Mouse (Mus musculus): ENCODE data around the gene Tpd52l1. TPM values are rescaled to one million over a fixed set of nuclear protein-coding genes. Genes with fewer than 3 reads are reported as not detected.
"Not testable (repeated sequence)": the region's sequence is repeated elsewhere in the genome, so short reads cannot be mapped to it uniquely, and the experiment has no call there.

The Tpd52l1 gene
- polyA plus RNA-seq, 1 experiment from 2014 or later, result 31.9 TPM

DNA sequence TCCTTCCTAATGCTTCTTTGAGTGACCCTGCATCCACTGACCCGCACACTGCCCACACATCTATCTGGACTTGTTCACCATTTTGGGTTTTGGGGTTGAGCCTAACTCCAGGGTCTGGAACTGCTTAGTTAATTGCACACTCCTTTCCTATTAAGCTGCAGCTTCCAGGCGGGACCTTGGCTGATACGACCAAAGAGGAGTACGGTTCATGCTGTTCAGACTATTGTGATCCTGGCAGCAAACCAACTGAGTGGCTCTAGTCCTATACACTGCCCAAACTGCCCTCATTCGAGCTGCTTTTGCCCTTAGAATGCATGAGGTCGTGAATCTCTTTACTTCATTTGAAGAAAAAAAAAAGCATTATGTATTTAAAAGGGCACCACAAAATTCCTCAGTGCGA is 1.6 kb downstream of the Tpd52l1 start:
- Histone ChIP-seq H3K9me3 (ENCODE audit: control insufficient read depth, low read length) (no peaks in the 10 kb centered on the region), H3K9ac (ENCODE audit: low read length) (no peak overlapping the region), H3K4me2 (ENCODE audit: low read depth) (no peak overlapping the region), H3K27me3 (ENCODE audit: control insufficient read depth, insufficient read depth, low read length) (no peaks in the 10 kb centered on the region), H3K4me1 (ENCODE audit: control insufficient read depth, insufficient read depth, low read length) (no peaks in the 10 kb centered on the region), H3K27ac (ENCODE audit: low read depth, low read length) (no peak overlapping the region), H3K36me3 (ENCODE audit: control insufficient read depth, insufficient read depth, low read length) (no peaks in the 10 kb centered on the region; the same call in 1 of the 2 replicates), H3K4me3 (ENCODE audit: low read depth, low read length) (no peak overlapping the region)
- DNase-seq (ENCODE audit: low spot score) (no peak), ATAC-seq (ENCODE audit: insufficient read depth, low FRiP score, low TSS enrichment) (no peak)
- WGBS, result 70% methylated on average over 7 of the region's 7 CpGs

DNA sequence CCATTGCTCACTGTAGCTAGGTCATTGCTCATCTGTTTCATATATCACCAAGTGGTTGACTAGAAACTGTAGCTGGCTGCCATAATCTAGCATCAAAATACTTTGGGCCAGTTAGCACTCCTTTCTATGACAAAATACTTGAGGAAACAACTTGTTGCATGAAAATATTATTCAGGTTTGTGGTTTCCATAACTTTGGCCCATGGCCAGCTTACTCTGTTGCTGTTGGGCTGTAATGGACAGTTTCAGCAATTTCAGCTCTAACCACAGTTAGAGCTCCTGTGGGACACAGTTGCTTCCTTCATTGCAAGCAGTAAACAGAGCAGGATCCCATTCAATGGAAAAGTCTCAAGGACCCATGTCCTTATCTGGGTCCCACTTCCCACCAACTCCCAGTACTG is 4.3 kb downstream of the Tpd52l1 start:
- ATAC-seq (ENCODE audit: insufficient read depth, low FRiP score, low TSS enrichment) (no peak), DNase-seq (ENCODE audit: low spot score) (no peak)
- H3K4me1 ChIP-seq (ENCODE audit: control insufficient read depth, insufficient read depth, low read length), result no peaks in the 10 kb centered on the region
- H3K36me3 ChIP-seq (ENCODE audit: control insufficient read depth, insufficient read depth, low read length), result no peaks in the 10 kb centered on the region; the same call in 1 of the 2 replicates
- no peak overlapping the region for H3K4me2 ChIP-seq (ENCODE audit: low read depth)
- H3K9me3 ChIP-seq (ENCODE audit: control insufficient read depth, low read length), result no peaks in the 10 kb centered on the region
- no peak overlapping the region for H3K4me3 ChIP-seq (ENCODE audit: low read depth, low read length)
- no peaks in the 10 kb centered on the region for H3K27me3 ChIP-seq (ENCODE audit: control insufficient read depth, insufficient read depth, low read length)
- H3K9ac ChIP-seq (ENCODE audit: low read length), result no peak overlapping the region
- no peak overlapping the region for H3K27ac ChIP-seq (ENCODE audit: low read depth, low read length)

DNA sequence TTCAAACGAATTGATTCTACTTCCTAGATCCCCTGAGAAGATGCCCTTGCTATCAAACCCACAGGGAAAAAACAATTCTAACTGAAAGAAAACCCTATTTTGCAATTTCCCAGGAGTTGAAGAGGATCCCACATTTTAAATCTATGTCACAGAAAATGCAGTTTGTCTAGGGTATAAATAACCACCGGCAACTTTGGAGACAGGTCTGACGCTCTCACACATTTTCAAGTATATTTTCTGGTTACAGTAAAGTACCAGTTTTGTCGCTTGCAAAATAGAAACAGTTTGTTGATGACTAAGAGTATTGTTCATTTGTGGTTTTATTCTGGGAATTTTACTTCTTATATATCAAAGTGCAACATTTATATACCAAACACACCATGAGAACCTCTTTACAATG is 9.7 kb downstream of the Tpd52l1 start:
- no peak for DNase-seq (ENCODE audit: low spot score)
- H3K9me3 ChIP-seq (ENCODE audit: control insufficient read depth, low read length), result no peaks in the 10 kb centered on the region
- H3K4me2 ChIP-seq (ENCODE audit: low read depth), result no peak overlapping the region
- ATAC-seq (ENCODE audit: insufficient read depth, low FRiP score, low TSS enrichment), result no peak
- no peaks in the 10 kb centered on the region for H3K4me1 ChIP-seq (ENCODE audit: control insufficient read depth, insufficient read depth, low read length)
- H3K4me3 ChIP-seq (ENCODE audit: low read depth, low read length), result no peak overlapping the region
- H3K27ac ChIP-seq (ENCODE audit: low read depth, low read length), result no peak overlapping the region
- no peaks in the 10 kb centered on the region for H3K27me3 ChIP-seq (ENCODE audit: control insufficient read depth, insufficient read depth, low read length)
- H3K9ac ChIP-seq (ENCODE audit: low read length), result no peak overlapping the region
- no peaks in the 10 kb centered on the region for H3K36me3 ChIP-seq (ENCODE audit: control insufficient read depth, insufficient read depth, low read length)
- WGBS, result 75% methylated on average over 4 of the region's 4 CpGs

DNA sequence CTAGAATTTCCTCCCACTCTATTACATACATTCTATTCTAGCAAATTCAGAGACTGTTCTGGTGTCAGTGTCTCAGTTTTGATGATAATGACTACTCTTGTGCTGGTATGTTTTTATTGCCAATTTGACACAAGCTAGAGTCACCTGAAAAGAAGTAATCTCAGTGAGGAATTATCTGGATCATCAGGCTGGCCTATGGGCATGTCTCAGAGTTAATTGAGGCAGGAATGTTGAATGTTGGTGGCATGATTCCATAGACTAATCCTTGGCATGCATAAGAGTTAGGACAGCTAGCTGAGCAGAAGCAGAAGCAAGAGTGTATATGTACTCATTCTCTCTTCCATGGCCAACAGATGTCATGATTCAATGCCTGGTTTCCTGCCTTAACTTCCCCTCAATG is 27.8 kb downstream of the Tpd52l1 start:
- Histone ChIP-seq H3K27ac (ENCODE audit: low read depth, low read length) (no peak overlapping the region), H3K27me3 (ENCODE audit: control insufficient read depth, insufficient read depth, low read length) (no peaks in the 10 kb centered on the region), H3K9me3 (ENCODE audit: control insufficient read depth, low read length) (no peaks in the 10 kb centered on the region), H3K4me2 (ENCODE audit: low read depth) (no peak overlapping the region), H3K36me3 (ENCODE audit: control insufficient read depth, insufficient read depth, low read length) (no peaks in the 10 kb centered on the region), H3K4me1 (ENCODE audit: control insufficient read depth, insufficient read depth, low read length) (no peaks in the 10 kb centered on the region), H3K9ac (ENCODE audit: low read length) (no peak overlapping the region), H3K4me3 (ENCODE audit: low read depth, low read length) (no peak overlapping the region)
- ATAC-seq (ENCODE audit: insufficient read depth, low FRiP score, low TSS enrichment), result no peak
- no peak for DNase-seq (ENCODE audit: low spot score)

DNA sequence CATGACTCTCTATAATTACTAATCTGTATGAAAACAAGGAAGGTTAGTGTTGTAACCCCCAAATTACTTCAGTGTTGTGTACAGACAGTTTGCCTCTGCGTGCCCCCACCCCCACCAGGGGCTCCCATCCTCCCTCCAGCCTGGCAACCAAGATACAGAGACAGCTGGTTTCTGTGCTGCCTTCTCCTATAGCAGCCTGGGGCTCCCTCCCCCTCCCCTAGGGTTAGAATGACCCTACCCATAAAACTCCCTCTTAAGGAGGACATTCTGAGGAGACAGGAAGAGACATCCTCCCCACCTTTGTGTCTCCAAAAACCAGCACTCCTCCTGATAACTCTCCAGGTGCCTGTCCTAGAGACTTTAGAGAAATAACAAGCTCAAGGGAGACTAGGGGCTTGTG is 52.8 kb downstream of the Tpd52l1 start:
- Histone ChIP-seq H3K4me1 (ENCODE audit: control insufficient read depth, insufficient read depth, low read length) (no peaks in the 10 kb centered on the region), H3K4me3 (ENCODE audit: low read depth, low read length) (no peak overlapping the region), H3K27ac (ENCODE audit: low read depth, low read length) (no peak overlapping the region), H3K27me3 (ENCODE audit: control insufficient read depth, insufficient read depth, low read length) (no peaks in the 10 kb centered on the region), H3K9me3 (ENCODE audit: control insufficient read depth, low read length) (no peaks in the 10 kb centered on the region), H3K9ac (ENCODE audit: low read length) (no peak overlapping the region), H3K36me3 (ENCODE audit: control insufficient read depth, insufficient read depth, low read length) (no peaks in the 10 kb centered on the region), H3K4me2 (ENCODE audit: low read depth) (no peak overlapping the region)
- no peak for ATAC-seq (ENCODE audit: insufficient read depth, low FRiP score, low TSS enrichment)
- 22% methylated on average over 1 of the region's 1 CpGs for WGBS
- DNase-seq (ENCODE audit: low spot score), result no peak

DNA sequence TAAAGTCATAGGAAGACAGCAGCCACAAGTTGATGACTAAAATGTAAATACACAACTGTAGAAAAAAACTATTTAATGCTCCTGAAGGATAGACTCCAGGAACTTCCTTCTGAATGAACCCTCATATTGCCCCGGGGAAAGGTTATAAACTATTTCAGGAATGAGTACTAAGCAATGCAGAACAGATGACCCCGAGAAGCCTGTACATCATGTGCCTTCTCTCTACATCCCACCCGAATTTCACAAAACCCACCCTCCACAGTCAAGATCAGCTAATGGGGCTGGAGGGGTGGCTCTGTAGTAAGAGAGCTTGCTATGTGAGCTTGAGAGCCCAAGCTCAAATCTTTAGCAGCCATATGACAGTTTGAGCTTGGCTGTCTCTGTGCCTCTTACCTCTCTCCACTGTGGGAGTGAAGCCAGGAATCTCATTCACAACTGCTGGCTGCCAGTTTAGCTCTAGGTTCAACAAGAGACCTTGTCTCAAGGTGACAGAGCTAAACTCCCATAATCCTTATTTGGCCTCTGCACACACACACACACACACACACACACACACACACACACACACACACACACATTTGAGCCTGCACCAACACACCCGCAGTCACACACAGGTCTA is 54.9 kb downstream of the Tpd52l1 start:
- Histone ChIP-seq H3K4me1 (ENCODE audit: control insufficient read depth, insufficient read depth, low read length) (no peaks in the 10 kb centered on the region), H3K27ac (ENCODE audit: low read depth, low read length) (no peak overlapping the region), H3K36me3 (ENCODE audit: control insufficient read depth, insufficient read depth, low read length) (no peaks in the 10 kb centered on the region), H3K27me3 (ENCODE audit: control insufficient read depth, insufficient read depth, low read length) (no peaks in the 10 kb centered on the region), H3K4me3 (ENCODE audit: low read depth, low read length) (no peak overlapping the region), H3K4me2 (ENCODE audit: low read depth) (no peak overlapping the region), H3K9me3 (ENCODE audit: control insufficient read depth, low read length) (no peaks in the 10 kb centered on the region), H3K9ac (ENCODE audit: low read length) (no peak overlapping the region)
- no peak for ATAC-seq (ENCODE audit: insufficient read depth, low FRiP score, low TSS enrichment)
- DNase-seq (ENCODE audit: low spot score), result no peak
- 76% methylated on average over 4 of the region's 4 CpGs for WGBS

DNA sequence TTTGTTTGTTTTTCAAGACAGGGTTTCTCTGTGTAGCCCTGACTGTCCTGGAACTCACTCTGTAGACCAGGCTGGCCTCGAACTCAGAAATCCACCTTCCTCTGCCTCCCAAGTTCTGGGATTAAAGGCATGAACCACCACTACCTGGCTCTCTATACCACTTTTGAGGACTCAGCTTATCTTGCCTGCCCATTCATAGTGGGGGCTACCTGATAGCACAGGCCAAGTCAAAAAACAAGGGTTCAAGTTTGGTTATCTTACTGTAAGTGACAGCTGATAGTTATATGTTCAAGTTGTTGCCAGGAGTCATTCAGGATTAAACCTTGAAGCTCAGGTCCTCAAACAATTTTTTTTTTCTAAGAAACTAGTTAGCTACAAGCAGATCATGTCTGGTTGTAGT is 57.2 kb downstream of the Tpd52l1 start:
- H3K27ac ChIP-seq (ENCODE audit: low read depth, low read length); H3K4me3 ChIP-seq (ENCODE audit: low read depth, low read length); H3K36me3 ChIP-seq (ENCODE audit: control insufficient read depth, insufficient read depth, low read length); H3K4me1 ChIP-seq (ENCODE audit: control insufficient read depth, insufficient read depth, low read length); H3K4me2 ChIP-seq (ENCODE audit: low read depth); DNase-seq (ENCODE audit: low spot score); H3K27me3 ChIP-seq (ENCODE audit: control insufficient read depth, insufficient read depth, low read length); H3K9ac ChIP-seq (ENCODE audit: low read length); ATAC-seq (ENCODE audit: insufficient read depth, low FRiP score, low TSS enrichment); H3K9me3 ChIP-seq (ENCODE audit: control insufficient read depth, low read length): not testable (repeated sequence)
- WGBS, result 89% methylated on average over 1 of the region's 1 CpGs

DNA sequence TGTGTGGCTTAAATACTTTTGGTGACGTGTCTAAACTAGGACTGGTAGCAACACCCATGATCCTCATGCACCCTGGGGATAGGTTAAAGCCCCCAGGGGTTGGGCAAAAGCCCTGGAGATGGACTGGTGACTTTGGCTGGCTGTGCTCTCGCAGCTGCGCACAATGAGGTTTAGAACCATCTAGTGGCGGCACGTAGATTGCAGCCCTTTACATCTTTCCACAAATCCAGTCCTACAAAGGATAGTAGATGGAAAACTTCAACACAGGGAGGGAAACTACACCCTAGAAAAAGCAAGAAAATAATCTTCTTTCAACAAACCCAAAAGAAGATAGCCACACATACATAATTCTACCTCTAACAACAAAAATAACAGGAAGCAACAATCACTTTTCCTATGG is 75.6 kb downstream of the Tpd52l1 start:
- 17% methylated on average over 4 of the region's 5 CpGs for WGBS
- not testable (repeated sequence) for H3K27ac ChIP-seq (ENCODE audit: low read depth, low read length); H3K4me1 ChIP-seq (ENCODE audit: control insufficient read depth, insufficient read depth, low read length); H3K4me2 ChIP-seq (ENCODE audit: low read depth); H3K4me3 ChIP-seq (ENCODE audit: low read depth, low read length); H3K36me3 ChIP-seq (ENCODE audit: control insufficient read depth, insufficient read depth, low read length); ATAC-seq (ENCODE audit: insufficient read depth, low FRiP score, low TSS enrichment); H3K9ac ChIP-seq (ENCODE audit: low read length); H3K27me3 ChIP-seq (ENCODE audit: control insufficient read depth, insufficient read depth, low read length); H3K9me3 ChIP-seq (ENCODE audit: control insufficient read depth, low read length)
- DNase-seq (ENCODE audit: low spot score), result peak; percentile 20

DNA sequence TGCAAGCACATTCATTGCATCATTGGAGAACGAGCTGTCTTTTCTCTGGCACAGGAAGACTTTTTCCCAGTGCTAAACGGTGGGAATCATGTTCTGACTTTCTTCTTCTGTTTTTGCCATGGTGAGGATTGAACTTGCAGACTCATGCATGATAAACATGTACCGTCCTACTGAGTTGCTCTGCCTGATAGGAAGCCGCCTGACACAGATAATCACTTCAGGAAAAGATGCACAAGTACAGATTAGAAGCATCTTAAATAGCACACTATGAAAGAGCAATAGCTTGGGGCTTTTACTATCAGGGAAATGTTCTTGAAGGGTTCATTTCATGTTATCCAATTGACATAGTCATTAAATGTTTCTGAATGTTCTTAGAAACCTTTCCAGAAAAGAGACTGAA is 86.0 kb downstream of the Tpd52l1 start:
- ATAC-seq (ENCODE audit: insufficient read depth, low FRiP score, low TSS enrichment), result no peak
- H3K27me3 ChIP-seq (ENCODE audit: control insufficient read depth, insufficient read depth, low read length), result no peaks in the 10 kb centered on the region
- DNase-seq (ENCODE audit: low spot score), result no peak
- WGBS, result 90% methylated on average over 4 of the region's 4 CpGs
- no peaks in the 10 kb centered on the region for H3K4me1 ChIP-seq (ENCODE audit: control insufficient read depth, insufficient read depth, low read length)
- no peaks in the 10 kb centered on the region for H3K9me3 ChIP-seq (ENCODE audit: control insufficient read depth, low read length)
- no peak overlapping the region for H3K4me3 ChIP-seq (ENCODE audit: low read depth, low read length)
- no peak overlapping the region for H3K9ac ChIP-seq (ENCODE audit: low read length)
- no peak overlapping the region for H3K4me2 ChIP-seq (ENCODE audit: low read depth)
- H3K27ac ChIP-seq (ENCODE audit: low read depth, low read length), result no peak overlapping the region
- no peaks in the 10 kb centered on the region for H3K36me3 ChIP-seq (ENCODE audit: control insufficient read depth, insufficient read depth, low read length)
